Mouse (Mus musculus): ENCODE data around the gene Acoxl. TPM values are rescaled to one million over a fixed set of nuclear protein-coding genes. Genes with fewer than 3 reads are reported as not detected.

The Acoxl gene
- 0.11 and 0.21 TPM in 2 replicates for polyA plus RNA-seq (2014; fragmentation: Nextera tagmentation; extraction: Ambion mirVana)

GRCm38 (mm10) chr2:127838576-127838975 is at the start of gene Acoxl:
Gene Acoxl, plus strand, starts transcription at chr2:127838876.
- ATAC-seq (replicated peaks; ENCODE audit: insufficient number of reproducible peaks, low FRiP score, low TSS enrichment), result no peak
- Histone ChIP-seq H3K9me3 (replicated peaks; ENCODE audit: control insufficient read depth, low read length) (no peaks in the 10 kb centered on the region), H3K4me1 (ENCODE audit: control insufficient read depth, insufficient read depth, low read length) (no peaks in the 10 kb centered on the region), H3K4me3 (ENCODE audit: low read depth, low read length) (no peak within 1 kb of the TSS), H3K9ac (ENCODE audit: low read depth, low read length) (no peak within 1 kb of the TSS), H3K36me3 (ENCODE audit: control insufficient read depth, insufficient read depth, low read length) (no peaks in the 10 kb centered on the region), H3K4me2 (peak within 1 kb of the TSS; percentile 9; the same call in 1 of the 2 replicates), H3K27ac (ENCODE audit: low read depth, low read length) (no peak within 1 kb of the TSS), H3K27me3 (ENCODE audit: control insufficient read depth, insufficient read depth, low read length) (peaks cover 31% of the 10 kb centered on the region)
- 57% methylated on average over 7 of the region's 7 CpGs for WGBS (ENCODE audit: insufficient replicate concordance)

- Histone ChIP-seq H3K4me2 (peak overlapping the region; percentile 78), H3K9ac (ENCODE audit: low read depth, low read length) (peak overlapping the region; percentile 73), H3K36me3 (ENCODE audit: control insufficient read depth, insufficient read depth, low read length) (no peaks in the 10 kb centered on the region), H3K27me3 (ENCODE audit: control insufficient read depth, insufficient read depth, low read length) (no peaks in the 10 kb centered on the region), H3K9me3 (replicated peaks; ENCODE audit: control insufficient read depth, low read length) (no peaks in the 10 kb centered on the region), H3K27ac (ENCODE audit: low read depth, low read length) (no peak overlapping the region), H3K4me1 (ENCODE audit: control insufficient read depth, insufficient read depth, low read length) (peaks cover 9% of the 10 kb centered on the region; the same call in 1 of the 2 replicates), H3K4me3 (ENCODE audit: low read depth, low read length) (peak overlapping the region; percentile 75)
- no peak for ATAC-seq (replicated peaks; ENCODE audit: insufficient number of reproducible peaks, low FRiP score, low TSS enrichment)
- WGBS (ENCODE audit: insufficient replicate concordance), result 6% methylated on average over 11 of the region's 11 CpGs
Measured at GRCm38 (mm10) chr2:127789138-127789537, 49.5 kb upstream of the Acoxl start.

- ATAC-seq (replicated peaks; ENCODE audit: insufficient number of reproducible peaks, low FRiP score, low TSS enrichment), result no peak
Measured at GRCm38 (mm10) chr2:127789651-127790270, 48.9 kb upstream of the Acoxl start.

GRCm38 (mm10) chr2:127791919-127792603 is 46.6 kb upstream of the Acoxl start, which contains the start of gene Mtln:
Gene Mtln, minus strand, starts transcription at chr2:127792488.
- H3K4me3 ChIP-seq (ENCODE audit: low read depth, low read length), result peak within 1 kb of the TSS; percentile 77
- no peaks in the 10 kb centered on the region for H3K36me3 ChIP-seq (ENCODE audit: control insufficient read depth, insufficient read depth, low read length)
- under 1% methylated on average over 37 of the region's 37 CpGs for WGBS (ENCODE audit: insufficient replicate concordance)
- peak within 1 kb of the TSS; percentile 93 for H3K27ac ChIP-seq (ENCODE audit: low read depth, low read length)
- H3K9me3 ChIP-seq (replicated peaks; ENCODE audit: control insufficient read depth, low read length), result no peaks in the 10 kb centered on the region
- peak within 1 kb of the TSS; percentile 88 for H3K9ac ChIP-seq (ENCODE audit: low read depth, low read length)
- H3K27me3 ChIP-seq (ENCODE audit: control insufficient read depth, insufficient read depth, low read length), result no peaks in the 10 kb centered on the region
- peaks cover 9% of the 10 kb centered on the region; the same call in 1 of the 2 replicates for H3K4me1 ChIP-seq (ENCODE audit: control insufficient read depth, insufficient read depth, low read length)
- peak within 1 kb of the TSS; percentile 77 for H3K4me2 ChIP-seq
- peak; percentile 92 for ATAC-seq (replicated peaks; ENCODE audit: insufficient number of reproducible peaks, low FRiP score, low TSS enrichment)

More at GRCm38 (mm10) chr2:127789651-127790270, 48.9 kb upstream of the Acoxl start:
- no peak overlapping the region for H3K27ac ChIP-seq (ENCODE audit: low read depth, low read length)
- H3K4me2 ChIP-seq, result peak overlapping the region; percentile 78
- H3K4me1 ChIP-seq (ENCODE audit: control insufficient read depth, insufficient read depth, low read length), result peaks cover 9% of the 10 kb centered on the region; the same call in 1 of the 2 replicates
- H3K4me3 ChIP-seq (ENCODE audit: low read depth, low read length), result peak overlapping the region; percentile 75; the same call in 1 of the 2 replicates
- 18% methylated on average over 9 of the region's 9 CpGs for WGBS (ENCODE audit: insufficient replicate concordance)
- H3K36me3 ChIP-seq (ENCODE audit: control insufficient read depth, insufficient read depth, low read length), result no peaks in the 10 kb centered on the region
- H3K9ac ChIP-seq (ENCODE audit: low read depth, low read length), result no peak overlapping the region; the same call in 1 of the 2 replicates
- H3K27me3 ChIP-seq (ENCODE audit: control insufficient read depth, insufficient read depth, low read length), result no peaks in the 10 kb centered on the region
- no peaks in the 10 kb centered on the region for H3K9me3 ChIP-seq (replicated peaks; ENCODE audit: control insufficient read depth, low read length)

GRCm38 (mm10) chr2:127831401-127832102 is 7.1 kb upstream of the Acoxl start, which contains the start of gene Bub1:
Gene Bub1, minus strand, starts transcription at chr2:127831865.
- H3K27ac ChIP-seq (ENCODE audit: low read depth, low read length), result no peak within 1 kb of the TSS
- peak within 1 kb of the TSS; percentile 66 for H3K4me2 ChIP-seq
- WGBS (ENCODE audit: insufficient replicate concordance), result under 1% methylated on average over 56 of the region's 56 CpGs
- ATAC-seq (replicated peaks; ENCODE audit: insufficient number of reproducible peaks, low FRiP score, low TSS enrichment), result peak; percentile 91
- H3K4me1 ChIP-seq (ENCODE audit: control insufficient read depth, insufficient read depth, low read length), result no peaks in the 10 kb centered on the region
- no peaks in the 10 kb centered on the region for H3K27me3 ChIP-seq (ENCODE audit: control insufficient read depth, insufficient read depth, low read length)
- no peaks in the 10 kb centered on the region for H3K36me3 ChIP-seq (ENCODE audit: control insufficient read depth, insufficient read depth, low read length)
- H3K9ac ChIP-seq (ENCODE audit: low read depth, low read length), result peak within 1 kb of the TSS; percentile 73
- peak within 1 kb of the TSS; percentile 74 for H3K4me3 ChIP-seq (ENCODE audit: low read depth, low read length)
- H3K9me3 ChIP-seq (replicated peaks; ENCODE audit: control insufficient read depth, low read length), result no peaks in the 10 kb centered on the region

- H3K9me3 ChIP-seq (replicated peaks; ENCODE audit: control insufficient read depth, low read length), result no peaks in the 10 kb centered on the region
Measured at GRCm38 (mm10) chr2:127832103-127832832, 6.4 kb upstream of the Acoxl start.

GRCm38 (mm10) chr2:127832833-127833190 is 5.9 kb upstream of the Acoxl start:
- WGBS (ENCODE audit: insufficient replicate concordance), result 34% methylated on average over 2 of the region's 2 CpGs
- no peaks in the 10 kb centered on the region for H3K9me3 ChIP-seq (replicated peaks; ENCODE audit: control insufficient read depth, low read length)
- ATAC-seq (replicated peaks; ENCODE audit: insufficient number of reproducible peaks, low FRiP score, low TSS enrichment), result no peak
- H3K4me3 ChIP-seq (ENCODE audit: low read depth, low read length), result no peak overlapping the region
- no peaks in the 10 kb centered on the region for H3K4me1 ChIP-seq (ENCODE audit: control insufficient read depth, insufficient read depth, low read length)
- H3K4me2 ChIP-seq, result no peak overlapping the region
- no peak overlapping the region for H3K27ac ChIP-seq (ENCODE audit: low read depth, low read length)
- no peaks in the 10 kb centered on the region for H3K36me3 ChIP-seq (ENCODE audit: control insufficient read depth, insufficient read depth, low read length)
- peaks cover 2% of the 10 kb centered on the region; the same call in 1 of the 2 replicates for H3K27me3 ChIP-seq (ENCODE audit: control insufficient read depth, insufficient read depth, low read length)
- no peak overlapping the region for H3K9ac ChIP-seq (ENCODE audit: low read depth, low read length)

More at GRCm38 (mm10) chr2:127832103-127832832, 6.4 kb upstream of the Acoxl start:
- H3K9ac ChIP-seq (ENCODE audit: low read depth, low read length), result no peak overlapping the region
- peak overlapping the region; percentile 66 for H3K4me2 ChIP-seq
- 44% methylated on average over 11 of the region's 11 CpGs for WGBS (ENCODE audit: insufficient replicate concordance)
- peak overlapping the region; percentile 74 for H3K4me3 ChIP-seq (ENCODE audit: low read depth, low read length)
- ATAC-seq (replicated peaks; ENCODE audit: insufficient number of reproducible peaks, low FRiP score, low TSS enrichment), result 0 out of 2 replicates have a peak, but pooled peaks have one; percentile 18
- no peak overlapping the region for H3K27ac ChIP-seq (ENCODE audit: low read depth, low read length)
- H3K36me3 ChIP-seq (ENCODE audit: control insufficient read depth, insufficient read depth, low read length), result no peaks in the 10 kb centered on the region
- no peaks in the 10 kb centered on the region for H3K27me3 ChIP-seq (ENCODE audit: control insufficient read depth, insufficient read depth, low read length)
- no peaks in the 10 kb centered on the region for H3K4me1 ChIP-seq (ENCODE audit: control insufficient read depth, insufficient read depth, low read length)

- Histone ChIP-seq H3K9ac (ENCODE audit: low read depth, low read length) (no peak overlapping the region), H3K4me3 (ENCODE audit: low read depth, low read length) (no peak overlapping the region), H3K4me1 (ENCODE audit: control insufficient read depth, insufficient read depth, low read length) (no peaks in the 10 kb centered on the region), H3K4me2 (peak overlapping the region; percentile 9; the same call in 1 of the 2 replicates), H3K36me3 (ENCODE audit: control insufficient read depth, insufficient read depth, low read length) (no peaks in the 10 kb centered on the region), H3K9me3 (replicated peaks; ENCODE audit: control insufficient read depth, low read length) (no peaks in the 10 kb centered on the region), H3K27ac (ENCODE audit: low read depth, low read length) (no peak overlapping the region), H3K27me3 (ENCODE audit: control insufficient read depth, insufficient read depth, low read length) (peaks cover 31% of the 10 kb centered on the region)
- no peak for ATAC-seq (replicated peaks; ENCODE audit: insufficient number of reproducible peaks, low FRiP score, low TSS enrichment)
- WGBS (ENCODE audit: insufficient replicate concordance), result 14% methylated on average over 11 of the region's 11 CpGs
Measured at GRCm38 (mm10) chr2:127839425-127839824, 749 bp downstream of the Acoxl start.

All from heart, embryonic 11.5 days (tissue).